Mouse (Mus musculus): ENCODE measurements around the gene Polr2l.

DNA sequence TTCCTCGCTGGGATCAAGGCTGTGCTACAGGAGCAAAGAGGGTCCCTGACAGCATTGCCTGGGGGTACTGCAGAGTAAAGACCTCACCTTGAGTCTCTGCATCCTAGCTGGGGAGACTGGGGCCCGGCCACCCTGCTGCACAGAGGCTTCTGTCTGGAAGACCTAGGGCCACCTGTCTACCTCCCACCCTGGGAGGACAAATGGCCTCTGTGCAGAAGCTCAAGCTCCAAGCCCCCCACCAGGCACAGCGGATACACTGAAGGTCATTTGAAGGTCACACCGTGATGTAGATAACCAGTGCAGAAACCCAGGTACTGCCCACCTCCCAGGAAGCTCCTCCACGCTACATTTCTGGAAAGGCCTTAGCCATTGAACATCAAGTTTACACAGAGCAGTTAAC is 46.2 kb downstream of the Polr2l start:
- no peak for TF ChIP-seq CTCF (IDR thresholded peaks at IDR 0.05; ENCODE audit: low read depth, low read length)
- TF ChIP-seq POLR2A (IDR thresholded peaks at IDR 0.05; ENCODE audit: borderline replicate concordance, low read depth, low read length) = no peak
